Mouse (Mus musculus): ENCODE results near the gene Alkbh6. TPM values are rescaled to one million over a fixed set of nuclear protein-coding genes. Genes with fewer than 3 reads are reported as not detected.

Alkbh6 gene
- polyA plus RNA-seq, 1 experiment from 2014 or later: 95.5 TPM

- Histone ChIP-seq H3K4me3 (no peak overlapping the region), H3K27me3 (replicated peaks; ENCODE audit: low read depth, poor library complexity, severe bottlenecking) (peaks cover 23% of the 10 kb centered on the region), H3K4me1 (peaks cover 10% of the 10 kb centered on the region), H3K36me3 (replicated peaks) (no peaks in the 10 kb centered on the region), H3K27ac (replicated peaks) (no peak overlapping the region), H3K9me3 (no peaks in the 10 kb centered on the region)
- no peak for DNase-seq (ENCODE audit: low spot score)
- WGBS: 70% methylated on average over 5 of the region's 5 CpGs
Measured at GRCm38 (mm10) chr7:30339432-30340109, 31.1 kb downstream of the Alkbh6 start.

GRCm38 (mm10) chr7:30346635-30347379, 38.3 kb downstream of the Alkbh6 start:
- no peak overlapping the region for H3K4me3 ChIP-seq
- DNase-seq (ENCODE audit: low spot score): peak; percentile 85
- H3K27ac ChIP-seq (replicated peaks): no peak overlapping the region
- peaks cover 11% of the 10 kb centered on the region for H3K4me1 ChIP-seq
- H3K36me3 ChIP-seq (replicated peaks): no peaks in the 10 kb centered on the region
- no peaks in the 10 kb centered on the region for H3K9me3 ChIP-seq
- 28% methylated on average over 21 of the region's 21 CpGs for WGBS
- H3K27me3 ChIP-seq (replicated peaks; ENCODE audit: low read depth, poor library complexity, severe bottlenecking): peaks cover 34% of the 10 kb centered on the region

GRCm38 (mm10) chr7:30347828-30348227, 39.3 kb downstream of the Alkbh6 start:
- Histone ChIP-seq H3K27ac (replicated peaks) (no peak overlapping the region), H3K27me3 (replicated peaks; ENCODE audit: low read depth, poor library complexity, severe bottlenecking) (peaks cover 34% of the 10 kb centered on the region), H3K36me3 (replicated peaks) (no peaks in the 10 kb centered on the region), H3K9me3 (no peaks in the 10 kb centered on the region), H3K4me1 (peaks cover 11% of the 10 kb centered on the region), H3K4me3 (0 out of 2 replicates have a peak overlapping the region, but pooled peaks have one; percentile 32)
- DNase-seq (ENCODE audit: low spot score): peak; percentile 78
- 2% methylated on average over 30 of the region's 30 CpGs for WGBS

GRCm38 (mm10) chr7:30353279-30353822, 44.8 kb downstream of the Alkbh6 start:
- H3K27me3 ChIP-seq (replicated peaks; ENCODE audit: low read depth, poor library complexity, severe bottlenecking): peaks cover 18% of the 10 kb centered on the region
- DNase-seq (ENCODE audit: low spot score): peak; percentile 70
- no peak overlapping the region for H3K27ac ChIP-seq (replicated peaks)
- H3K4me3 ChIP-seq: no peak overlapping the region
- 18% methylated on average over 6 of the region's 6 CpGs for WGBS
- no peaks in the 10 kb centered on the region for H3K9me3 ChIP-seq
- peaks cover 17% of the 10 kb centered on the region for H3K36me3 ChIP-seq (replicated peaks)
- peaks cover 21% of the 10 kb centered on the region for H3K4me1 ChIP-seq

GRCm38 (mm10) chr7:30354059-30354458, 45.5 kb downstream of the Alkbh6 start:
- no peak for DNase-seq (ENCODE audit: low spot score)

GRCm38 (mm10) chr7:30358378-30359186, 50.1 kb downstream of the Alkbh6 start:
- H3K4me3 ChIP-seq: no peak overlapping the region
- peaks cover 34% of the 10 kb centered on the region for H3K36me3 ChIP-seq (replicated peaks)
- no peaks in the 10 kb centered on the region for H3K9me3 ChIP-seq
- DNase-seq (ENCODE audit: low spot score): no peak
- peaks cover 68% of the 10 kb centered on the region for H3K4me1 ChIP-seq
- H3K27ac ChIP-seq (replicated peaks): no peak overlapping the region
- WGBS: 60% methylated on average over 7 of the region's 7 CpGs
- peaks cover 8% of the 10 kb centered on the region; the same call in 1 of the 2 replicates for H3K27me3 ChIP-seq (replicated peaks; ENCODE audit: low read depth, poor library complexity, severe bottlenecking)

More at GRCm38 (mm10) chr7:30354059-30354458, 45.5 kb downstream of the Alkbh6 start:
- Histone ChIP-seq H3K27ac (replicated peaks) (no peak overlapping the region), H3K4me1 (peaks cover 26% of the 10 kb centered on the region), H3K36me3 (replicated peaks) (peaks cover 17% of the 10 kb centered on the region), H3K27me3 (replicated peaks; ENCODE audit: low read depth, poor library complexity, severe bottlenecking) (peaks cover 11% of the 10 kb centered on the region), H3K4me3 (no peak overlapping the region), H3K9me3 (no peaks in the 10 kb centered on the region)
- 55% methylated on average over 4 of the region's 4 CpGs for WGBS

- Histone ChIP-seq H3K4me3 (0 out of 2 replicates have a peak overlapping the region, but pooled peaks have one; percentile 89), H3K27ac (replicated peaks) (no peak overlapping the region), H3K36me3 (replicated peaks) (peaks cover 34% of the 10 kb centered on the region), H3K9me3 (no peaks in the 10 kb centered on the region), H3K4me1 (peaks cover 60% of the 10 kb centered on the region), H3K27me3 (replicated peaks; ENCODE audit: low read depth, poor library complexity, severe bottlenecking) (peaks cover 16% of the 10 kb centered on the region)
- DNase-seq (ENCODE audit: low spot score): no peak
- 86% methylated on average over 31 of the region's 31 CpGs for WGBS
Measured at GRCm38 (mm10) chr7:30359276-30359865, 50.9 kb downstream of the Alkbh6 start.

GRCm38 (mm10) chr7:30360028-30360427, 51.5 kb downstream of the Alkbh6 start:
- peaks cover 23% of the 10 kb centered on the region for H3K27me3 ChIP-seq (replicated peaks; ENCODE audit: low read depth, poor library complexity, severe bottlenecking)
- 0 out of 2 replicates have a peak overlapping the region, but pooled peaks have one; percentile 89 for H3K4me3 ChIP-seq
- H3K36me3 ChIP-seq (replicated peaks): peaks cover 32% of the 10 kb centered on the region
- no peaks in the 10 kb centered on the region for H3K9me3 ChIP-seq
- no peak for DNase-seq (ENCODE audit: low spot score)
- H3K4me1 ChIP-seq: peaks cover 54% of the 10 kb centered on the region
- H3K27ac ChIP-seq (replicated peaks): no peak overlapping the region
- WGBS: 91% methylated on average over 17 of the region's 17 CpGs

GRCm38 (mm10) chr7:30362652-30363343, 54.3 kb downstream of the Alkbh6 start, which contains the start of gene Lrfn3:
Lrfn3 (minus strand) TSS chr7:30362772.
- no peaks in the 10 kb centered on the region for H3K9me3 ChIP-seq
- WGBS: 1% methylated on average over 55 of the region's 55 CpGs
- H3K4me1 ChIP-seq: peaks cover 54% of the 10 kb centered on the region
- H3K4me3 ChIP-seq: peak within 1 kb of the TSS; percentile 89
- H3K36me3 ChIP-seq (replicated peaks): peaks cover 21% of the 10 kb centered on the region
- peak; percentile 87 for DNase-seq (ENCODE audit: low spot score)
- peaks cover 33% of the 10 kb centered on the region for H3K27me3 ChIP-seq (replicated peaks; ENCODE audit: low read depth, poor library complexity, severe bottlenecking)
- H3K27ac ChIP-seq (replicated peaks): peak within 1 kb of the TSS; percentile 87

GRCm38 (mm10) chr7:30363344-30363738, 54.8 kb downstream of the Alkbh6 start:
- Histone ChIP-seq H3K4me3 (peak overlapping the region; percentile 89), H3K27me3 (replicated peaks; ENCODE audit: low read depth, poor library complexity, severe bottlenecking) (peaks cover 33% of the 10 kb centered on the region), H3K9me3 (no peaks in the 10 kb centered on the region), H3K36me3 (replicated peaks) (peaks cover 17% of the 10 kb centered on the region), H3K27ac (replicated peaks) (no peak overlapping the region), H3K4me1 (peaks cover 49% of the 10 kb centered on the region)
- DNase-seq (ENCODE audit: low spot score): no peak
- WGBS: 70% methylated on average over 6 of the region's 6 CpGs

Data from embryonic facial prominence, embryonic 10.5 days (tissue).